Mouse (Mus musculus) CH12.LX (cell line): ENCODE measurements at regions not wholly inside any gene's neighbourhood (a gene's known extent, or its start where the extent isn't known, plus 50 kb on each side); places are given as distances from the start of the nearest gene placed in this dataset.

ENCODE experiments used
- DNase-seq: peaks from one replicate; pipeline ENCODE4 v3.0.0-alpha.2; 2013; ENCODE audit errors: extremely low read depth
- H3K27ac ChIP-seq: 2 replicates; pipeline ENCODE4 v1.5.1; 2012; ENCODE audit warnings: low read depth, mild to moderate bottlenecking, control low read depth, moderate library complexity; ENCODE audit not compliant: insufficient read depth
- H3K27me3 ChIP-seq: replicated peaks from 2 replicates; pipeline ENCODE3; 2012; ENCODE audit warnings: inconsistent platforms
- H3K36me3 ChIP-seq, 2 experiments: replicated peaks in 1 of 2; 2 replicates each; pipeline versions ENCODE3 to v1.6.1; 2012; ENCODE audit warnings: inconsistent platforms in 1 of 2, low read length in 1 of 2, mild to moderate bottlenecking in 1 of 2, mixed read lengths in 1 of 2, moderate library complexity in 1 of 2; ENCODE audit not compliant: control insufficient read depth in 1 of 2, insufficient read depth in 1 of 2
- H3K4me1 ChIP-seq, 2 experiments: 2 replicates each; pipeline ENCODE4 v1.6.1; 2012; ENCODE audit warnings: inconsistent platforms in 1 of 2, moderate library complexity in 1 of 2; ENCODE audit not compliant: insufficient read depth in 2 of 2, control insufficient read depth in 1 of 2
- H3K4me2 ChIP-seq: 2 replicates; pipeline ENCODE4 v1.6.1; 2012; ENCODE audit warnings: low read depth, mild to moderate bottlenecking, control low read depth; ENCODE audit not compliant: poor library complexity, insufficient read depth, severe bottlenecking
- H3K4me3 ChIP-seq, 3 experiments: fragments of 150-350 bp in 1 of 3; sonication (generic) in 1 of 3; replicated peaks in 1 of 3; 2 replicates each; pipeline versions ENCODE3 to v1.5.1; 2011 to 2012; ENCODE audit warnings: low read depth in 2 of 3, low read length in 2 of 3, mild to moderate bottlenecking in 2 of 3, moderate library complexity in 2 of 3, control low read depth in 1 of 3, improper control_type of control experiment in 1 of 3, inconsistent platforms in 1 of 3, mixed read lengths in 1 of 3; ENCODE audit not compliant: poor library complexity in 1 of 3
- H3K79me2 ChIP-seq: replicated peaks from 2 replicates; pipeline ENCODE4 v1.6.1; 2012; ENCODE audit warnings: mild to moderate bottlenecking, moderate library complexity; ENCODE audit not compliant: control insufficient read depth, poor library complexity, insufficient read depth, severe bottlenecking; ENCODE audit errors: extremely low read depth
- H3K9ac ChIP-seq: 2 replicates; pipeline ENCODE4 v1.6.1; 2012; ENCODE audit warnings: low read depth, mild to moderate bottlenecking, control low read depth, moderate library complexity; ENCODE audit not compliant: insufficient read depth
- H3K9me3 ChIP-seq: replicated peaks from 2 replicates; pipeline ENCODE3; 2012; ENCODE audit warnings: low read length, inconsistent platforms, mixed read lengths
- JUN ChIP-seq: IDR thresholded peaks from 2 replicates; pipeline ENCODE4 v1.6.1; 2011; ENCODE audit warnings: low read depth, mild to moderate bottlenecking, low read length, improper control_type of control experiment, moderate library complexity; ENCODE audit not compliant: insufficient read depth
- MYC ChIP-seq: IDR thresholded peaks from 2 replicates; pipeline ENCODE4 v1.6.1; 2011; ENCODE audit warnings: low read depth, mild to moderate bottlenecking, improper control_type of control experiment, low read length
- NELFE ChIP-seq: IDR thresholded peaks from 2 replicates; pipeline ENCODE4 v1.6.1; 2011; ENCODE audit warnings: low read depth, low read length, improper control_type of control experiment
- dilution Hi-C: fragments of 300-500 bp; cut with MboI; formaldehyde crosslinking; loops from 2 replicates; pipeline ENCODE4 v1.14.3; 2020; ENCODE audit warnings: low sequenced_read_pairs; ENCODE audit not compliant: extremely low pct_unique_long_range_greater_than_20kb, extremely low pct_ligation_motif_present
- in situ Hi-C: fragments of 300-500 bp; cut with MboI; formaldehyde crosslinking; loops from 3 replicates; pipeline ENCODE4 v1.14.3; 2019; ENCODE audit warnings: low sequenced_read_pairs, low pct_ligation_motif_present, low pct_unique_long_range_greater_than_20kb, mixed read lengths

DNA sequence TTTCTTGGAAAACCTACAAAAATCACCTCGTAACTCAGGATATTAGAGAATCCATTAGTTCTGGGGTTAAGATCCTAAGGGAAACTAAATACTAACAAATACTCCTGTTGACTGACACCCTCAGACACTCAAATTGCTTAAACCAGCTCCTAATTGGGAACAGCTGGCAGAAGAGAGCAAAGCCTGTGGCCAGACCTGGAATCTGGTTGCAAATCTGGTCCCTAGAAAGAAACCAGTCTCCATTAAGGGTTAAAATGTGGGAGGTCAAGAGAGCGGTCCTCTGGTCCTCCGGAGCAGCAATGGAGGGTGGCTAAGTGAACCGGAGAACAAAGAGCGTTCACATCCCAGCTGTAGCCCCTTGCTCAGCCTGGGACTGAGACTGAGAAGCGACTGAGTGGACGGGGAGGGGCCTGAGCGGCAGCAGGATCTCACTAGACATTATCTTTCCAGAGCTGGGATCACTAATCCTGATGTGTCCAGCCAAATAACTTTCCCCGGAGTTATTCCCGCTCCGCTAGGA lies 51.4 kb upstream of the Ptgfrn start:
- Histone ChIP-seq H3K4me1 (peaks cover 5 to 18% of the 10 kb centered on the region in 2 experiments; a peak in 3 of 4 replicates), H3K36me3 (no peaks in the 10 kb centered on the region), H3K27me3 (no peaks in the 10 kb centered on the region), H3K9ac (no peak overlapping the region), H3K9me3 (no peaks in the 10 kb centered on the region), H3K4me3 (no peak overlapping the region), H3K27ac (no peak overlapping the region), H3K79me2 (no peaks in the 10 kb centered on the region), H3K4me2 (no peak overlapping the region)
- in situ Hi-C loops: no loop called here
- TF ChIP-seq NELFE (no peak), JUN (no peak), MYC (no peak)
- dilution Hi-C loops: no loop called here
- DNase-seq: no peak
